Mouse (Mus musculus) cerebellum, postnatal 25 days (tissue): ENCODE results near the gene Efcab11.
"Not testable (repeated sequence)": the region's sequence is repeated elsewhere in the genome, so short reads cannot be mapped to it uniquely, and the experiment has no call there.

Experiments
- DNase-seq, 2 experiments: peaks; one replicate each; pipeline ENCODE4 v3.0.0; 2021; ENCODE audit warnings: mixed read lengths in 2 of 2

Gene Efcab11

DNA sequence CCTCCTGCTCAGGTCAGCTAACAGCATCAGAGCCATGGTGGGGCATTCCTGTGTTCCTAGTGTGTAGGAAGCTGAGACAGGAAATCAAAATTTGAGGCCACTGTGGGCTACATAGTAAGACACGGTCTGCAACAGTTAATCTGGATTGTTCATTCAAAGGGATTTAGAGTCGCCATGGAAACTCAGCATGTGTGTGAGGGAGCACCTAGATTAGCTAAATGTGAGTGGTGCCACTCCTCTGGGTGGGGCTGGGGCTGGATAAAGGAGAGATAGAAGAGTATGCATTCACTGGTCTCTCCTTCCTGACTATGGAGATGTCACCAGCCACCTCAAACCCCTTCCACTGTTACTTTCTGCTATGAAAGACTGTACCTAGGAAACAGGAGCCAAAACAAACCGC, 10.8 kb downstream of the Efcab11 start:
- DNase-seq, result no peak

DNA sequence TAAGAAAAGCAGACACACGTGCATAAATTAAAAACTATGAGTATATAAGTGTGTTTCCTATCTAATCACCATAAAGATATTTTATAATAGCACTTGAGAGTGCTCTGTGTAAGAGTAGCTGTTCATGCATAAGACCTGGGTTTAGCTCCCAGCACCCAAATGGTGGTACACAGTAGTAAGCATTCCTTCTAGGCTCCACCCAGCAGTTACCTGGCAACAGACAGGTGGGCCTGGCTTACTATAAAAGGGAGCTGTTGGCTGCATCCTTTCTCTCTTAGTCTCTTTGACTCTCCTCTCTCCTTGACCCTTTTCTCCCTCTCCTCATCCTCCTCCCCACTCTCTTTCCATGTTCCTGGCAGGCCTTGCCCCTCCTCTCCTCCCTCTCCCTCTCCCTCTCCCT, 15.4 kb downstream of the Efcab11 start:
- DNase-seq, result no peak

DNA sequence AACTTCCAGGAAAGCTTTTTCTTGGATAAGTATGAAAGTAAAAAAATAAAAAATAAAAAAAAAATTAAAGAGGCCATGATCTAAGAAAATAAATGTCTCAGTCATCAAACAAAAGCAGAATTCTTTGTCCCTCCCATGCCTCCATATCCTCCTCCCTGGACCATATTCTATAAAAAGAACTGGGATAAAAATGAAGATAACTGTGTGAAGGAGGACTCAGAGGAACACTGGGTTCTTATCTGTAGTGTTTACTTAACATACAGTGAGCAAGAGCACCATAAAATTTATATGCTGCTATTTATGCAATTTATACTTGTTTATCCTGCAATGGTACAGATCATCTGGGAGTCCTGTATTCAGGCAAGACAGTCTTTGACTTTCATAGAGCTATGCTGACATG, 19.6 kb downstream of the Efcab11 start:
- DNase-seq, result no peak

DNA sequence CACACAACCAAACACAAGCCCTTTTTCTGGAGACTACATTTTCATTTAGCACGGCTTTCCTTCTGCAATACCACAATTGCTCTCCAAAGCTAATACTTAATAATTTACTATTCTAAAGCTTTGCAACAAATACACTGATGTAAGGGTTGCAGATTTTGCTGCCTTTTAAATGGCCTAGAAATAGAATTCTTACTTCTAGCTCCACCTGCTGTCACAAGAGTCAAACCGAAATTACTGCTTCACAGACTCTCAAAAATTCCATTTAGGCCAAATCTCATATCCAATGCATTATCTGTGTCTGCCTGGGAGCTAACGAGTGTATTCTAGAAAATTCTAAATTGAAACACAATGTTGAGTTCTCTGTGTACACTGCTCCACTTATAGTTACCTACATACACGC, 23.3 kb downstream of the Efcab11 start:
- peak in 1 of 2 experiments; percentile 18 for DNase-seq

DNA sequence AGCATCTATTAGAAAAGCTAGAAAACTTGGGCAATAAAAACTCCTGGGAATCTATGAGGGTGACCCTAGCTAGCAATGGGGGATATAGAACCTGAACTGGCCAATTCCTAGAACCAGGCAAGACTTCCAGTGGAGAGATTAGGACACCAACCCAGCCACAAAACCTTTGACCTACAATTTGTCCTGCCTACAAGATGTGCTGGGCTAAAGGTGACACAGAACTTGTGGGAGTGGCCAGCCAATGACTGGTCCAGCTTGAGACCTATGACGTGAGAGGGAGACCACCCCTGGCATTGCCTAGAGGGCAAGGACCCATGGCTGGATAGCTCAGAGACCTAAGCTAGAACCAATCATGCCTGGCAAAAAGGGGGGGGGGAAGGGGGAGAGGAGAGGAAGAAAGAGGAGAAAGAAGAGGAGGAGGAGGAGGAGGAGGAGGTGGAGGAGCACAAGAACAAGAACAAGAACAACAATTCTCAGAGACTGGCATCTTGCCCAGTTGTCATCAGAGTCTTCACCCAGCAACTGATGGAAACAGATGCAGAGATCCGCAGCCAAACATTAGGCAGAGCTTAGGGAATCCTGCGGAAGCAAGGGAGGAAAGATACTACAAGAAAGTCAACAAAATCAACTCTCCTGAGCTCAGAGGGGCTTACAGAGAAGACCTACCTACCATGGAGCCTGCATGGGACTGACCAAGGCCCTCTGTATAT, 24.7 kb downstream of the Efcab11 start:
- DNase-seq, result no peak

DNA sequence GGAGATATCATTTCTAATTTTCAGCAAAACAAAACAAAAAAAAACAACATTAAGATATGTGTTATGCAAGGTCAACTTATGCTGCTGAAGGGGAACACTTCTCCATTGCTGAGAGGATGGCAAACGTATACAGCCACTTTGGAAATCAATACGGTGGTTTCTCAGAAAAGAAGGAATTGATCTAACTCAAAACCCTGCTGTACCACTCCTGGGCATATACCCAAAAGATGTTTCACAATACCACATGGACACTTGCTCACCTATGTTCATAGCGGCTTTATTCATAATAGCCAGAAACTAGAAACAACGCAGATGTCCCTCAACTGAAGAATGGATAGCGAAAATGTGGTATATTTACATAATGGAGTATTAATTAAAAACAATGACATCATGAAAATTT, 25.6 kb downstream of the Efcab11 start:
- no peak for DNase-seq

DNA sequence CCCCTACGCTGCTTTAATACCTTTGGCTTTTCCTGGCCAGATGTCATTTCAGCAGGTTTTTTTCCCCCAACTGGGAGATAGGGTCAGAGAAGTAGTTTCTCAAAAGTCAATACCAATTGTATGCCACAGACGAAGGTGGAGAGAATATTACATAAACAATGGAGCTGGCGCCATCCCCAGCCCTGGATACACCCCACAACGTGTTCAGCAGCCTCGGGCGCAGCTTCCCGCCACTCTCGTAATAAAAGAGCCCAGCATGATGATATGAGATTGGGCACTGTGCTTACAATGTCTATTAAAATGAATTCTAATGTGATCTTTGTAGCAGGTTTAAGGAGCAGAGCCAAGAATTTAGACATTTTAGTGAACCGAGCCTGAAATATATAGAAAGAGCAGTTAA, 28.2 kb downstream of the Efcab11 start:
- peak in 1 of 2 experiments; percentile 55 for DNase-seq

DNA sequence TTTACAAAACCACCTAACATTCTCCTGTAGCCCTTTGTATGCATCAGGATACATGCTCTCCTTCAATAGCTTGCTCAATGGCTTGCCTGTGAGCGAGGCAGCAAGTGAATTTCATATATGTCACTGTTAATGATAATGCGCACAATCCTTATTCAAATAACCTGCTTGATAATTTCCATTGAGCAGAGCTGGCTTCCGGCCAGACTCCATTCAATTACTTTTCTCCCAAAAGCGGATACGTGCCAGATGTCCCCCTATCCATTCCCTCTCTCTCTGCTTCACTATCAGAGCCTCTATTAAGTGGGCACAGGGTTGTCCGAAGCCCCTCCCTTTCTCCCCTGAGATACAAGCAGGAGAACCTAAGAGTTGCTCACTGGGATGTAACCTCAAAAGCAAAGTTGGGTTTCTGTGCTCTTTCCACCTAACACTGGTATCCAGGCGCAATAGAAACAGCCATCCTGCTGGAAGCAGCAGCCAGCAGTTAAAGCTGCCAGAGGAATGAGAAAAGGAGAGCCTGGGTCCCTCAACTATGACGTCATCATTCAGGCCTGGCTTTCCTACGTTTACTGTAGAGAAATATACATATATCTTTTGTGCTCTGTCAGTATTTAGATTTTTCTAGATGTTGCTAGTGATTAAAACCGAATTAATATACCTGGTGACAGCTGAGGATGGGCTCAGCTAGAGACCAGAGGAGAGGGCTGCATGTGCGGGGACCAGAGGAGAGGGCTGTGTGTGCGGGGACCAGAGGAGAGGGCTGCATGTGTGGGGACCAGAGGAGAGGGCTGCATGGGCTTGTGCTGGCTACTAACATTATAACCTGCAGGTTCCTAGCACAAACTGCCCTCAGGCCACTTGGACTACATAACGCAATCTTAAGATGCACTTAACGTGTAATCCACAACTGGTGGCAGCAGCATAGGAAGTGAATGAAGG, 30.6 kb downstream of the Efcab11 start:
- DNase-seq, result no peak

DNA sequence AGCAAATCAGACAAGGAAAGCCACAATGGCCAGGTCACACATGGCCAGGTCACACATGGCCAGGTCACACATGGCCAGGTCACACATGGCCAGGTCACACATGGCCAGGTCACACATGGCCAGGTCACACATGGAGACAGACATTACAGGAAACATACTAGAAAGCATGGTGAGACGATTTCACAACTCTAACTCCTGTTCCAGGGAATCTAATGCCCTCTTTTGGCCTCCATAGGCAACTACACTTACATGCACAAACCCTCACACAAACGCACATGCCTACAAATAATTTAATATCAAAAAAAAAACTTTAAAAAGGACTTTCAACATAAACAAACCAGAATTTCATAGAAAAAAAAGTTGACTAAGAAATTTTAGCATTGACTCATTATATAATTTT, 34.2 kb downstream of the Efcab11 start:
- DNase-seq, result no peak

DNA sequence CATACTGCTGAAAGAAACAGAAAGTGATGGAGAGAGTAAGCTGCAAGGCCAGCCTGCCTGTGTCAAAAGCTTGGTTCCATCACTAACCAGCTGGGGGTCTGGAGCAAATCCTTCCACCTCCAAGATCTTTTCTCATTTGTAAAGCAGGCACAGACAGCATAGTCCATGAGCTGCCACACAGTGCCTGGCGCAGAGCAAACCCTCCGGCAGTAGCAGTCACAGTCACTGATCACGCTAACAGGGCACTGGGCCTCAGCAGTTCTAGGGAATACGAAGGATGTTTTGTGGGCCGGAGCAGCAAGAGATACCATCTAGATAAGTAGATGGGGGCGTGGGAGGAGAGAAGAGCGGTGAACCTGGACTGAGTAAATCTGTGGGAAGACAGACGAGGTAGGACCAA, 39.3 kb downstream of the Efcab11 start:
- DNase-seq, result no peak

DNA sequence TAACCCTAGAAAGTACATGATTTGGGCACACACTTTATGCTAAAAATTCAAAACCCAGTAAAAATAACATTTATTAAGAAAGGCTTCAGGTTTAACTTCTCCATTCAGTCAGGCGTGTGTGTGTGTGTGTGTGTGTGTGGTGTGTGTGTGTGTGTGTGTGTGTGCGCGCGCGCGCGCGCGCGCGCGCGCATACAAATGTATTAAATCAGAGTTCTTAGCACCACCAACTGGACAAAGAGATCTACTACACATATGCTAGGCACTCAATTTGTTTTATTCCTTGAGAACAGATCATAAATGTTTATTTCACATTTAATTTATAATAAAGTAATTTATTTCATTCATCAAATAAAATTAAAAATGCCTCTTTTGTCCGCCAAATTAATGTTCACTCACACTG, 45.5 kb downstream of the Efcab11 start:
- peak in 1 of 2 experiments; percentile 53 for DNase-seq

DNA sequence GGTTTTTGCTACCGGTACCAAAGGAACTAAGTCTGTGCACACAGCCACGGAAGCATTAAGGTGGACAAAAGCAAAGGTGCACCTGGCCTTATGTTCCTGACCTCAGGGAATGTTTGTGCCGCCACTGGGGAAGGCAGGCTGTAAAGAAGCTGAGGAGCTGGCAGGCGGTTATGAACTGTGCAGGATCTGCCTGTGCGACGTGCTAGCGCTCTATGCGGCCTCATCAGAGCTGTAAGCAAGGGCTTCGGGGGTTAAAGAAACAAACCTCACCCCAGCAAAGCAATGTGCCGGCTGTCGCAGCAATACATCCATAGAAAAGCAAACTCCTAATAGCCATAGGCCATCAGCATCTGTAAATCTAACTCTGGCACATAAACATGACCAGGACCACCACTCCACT, 46.1 kb downstream of the Efcab11 start:
- DNase-seq, result no peak

DNA sequence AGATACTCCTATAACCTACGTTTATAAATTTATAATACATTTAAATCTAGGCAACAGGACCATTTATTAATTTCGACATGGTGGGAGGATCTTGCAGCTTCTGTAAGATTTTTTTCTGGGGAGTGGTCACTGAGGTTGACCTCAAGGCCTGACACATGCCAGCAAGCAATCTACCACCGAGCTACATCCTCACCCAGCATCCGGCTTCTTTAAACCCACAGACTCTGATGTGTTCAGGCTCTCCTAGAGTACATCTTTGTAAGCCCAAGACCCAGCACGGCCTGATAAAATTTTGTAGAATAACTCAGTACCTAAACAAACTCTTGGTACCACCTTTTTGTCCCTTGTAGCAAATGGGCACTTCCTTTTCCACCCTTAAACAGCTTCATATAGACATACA, 46.7 kb downstream of the Efcab11 start:
- no peak for DNase-seq

DNA sequence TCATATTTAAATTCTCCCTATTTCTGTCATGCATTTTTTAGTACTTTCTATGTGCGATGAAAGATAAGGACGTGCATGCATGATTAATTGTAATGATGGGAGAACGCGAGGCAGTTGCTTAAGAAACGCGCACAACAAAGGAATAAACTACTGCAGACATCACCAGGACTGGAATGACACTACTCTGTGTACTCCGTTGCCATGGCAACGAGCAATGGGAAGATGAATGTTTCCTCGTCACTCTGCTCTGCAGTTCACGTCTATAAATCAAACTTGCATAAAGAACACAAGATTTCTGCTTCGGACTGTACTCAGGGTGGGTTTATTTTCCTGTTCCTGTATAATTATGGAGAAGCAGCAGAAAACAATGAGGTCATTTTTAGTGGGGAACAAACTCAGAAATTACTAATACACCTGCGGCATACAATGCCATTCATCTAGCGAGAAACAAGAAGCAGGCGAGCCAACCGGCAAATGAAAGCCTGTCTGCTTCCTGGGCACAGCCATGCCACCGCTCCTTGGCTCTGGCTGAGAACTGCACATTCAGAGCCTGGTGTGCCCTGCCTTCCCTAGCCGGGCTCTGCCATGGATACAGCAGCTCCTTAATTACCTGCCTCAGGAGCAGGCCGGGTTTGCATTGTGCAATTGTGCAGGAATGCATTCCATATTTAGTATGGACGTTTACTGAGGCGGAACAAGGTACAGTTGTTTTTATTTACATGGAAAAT, 47.7 kb downstream of the Efcab11 start:
- DNase-seq, result peak; percentile 58 to 70

DNA sequence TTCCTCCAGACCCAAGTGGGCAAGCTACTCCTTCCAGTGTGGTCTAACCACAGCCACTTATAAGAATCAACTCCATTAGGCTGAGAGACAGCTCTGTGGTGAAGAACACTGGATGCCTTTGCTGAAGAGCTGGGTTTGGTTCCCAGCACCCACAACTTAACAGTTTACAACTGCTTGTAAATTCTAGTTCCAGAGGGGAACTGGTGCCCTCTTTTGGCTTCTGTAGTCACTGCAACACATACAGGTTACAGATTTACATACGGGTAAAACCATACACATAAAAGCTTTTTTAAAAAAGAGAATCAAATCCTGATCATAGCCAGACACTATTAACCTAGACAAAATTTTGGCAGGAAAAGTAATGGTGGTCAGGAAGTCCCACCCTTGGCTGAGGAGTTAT, 50.8 kb downstream of the Efcab11 start:
- no peak for DNase-seq

DNA sequence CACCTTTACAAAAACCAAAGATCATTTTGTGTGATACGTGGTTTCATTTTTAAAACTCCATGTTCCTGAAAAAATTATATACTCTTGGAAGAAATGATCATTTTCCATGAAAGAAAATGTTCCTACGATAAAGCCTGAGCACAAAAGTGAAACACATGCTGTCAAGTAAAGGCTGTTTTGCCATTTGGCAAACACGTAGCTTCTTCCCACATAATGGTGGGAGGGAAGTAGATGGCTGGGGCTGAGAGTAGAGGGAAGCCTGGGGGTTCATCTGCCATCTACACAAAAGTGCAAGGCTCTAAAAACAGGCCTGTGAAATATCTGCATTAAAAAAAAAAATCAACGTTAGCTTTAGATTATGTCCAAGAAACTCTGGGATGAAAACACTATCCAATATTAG, 61.6 kb downstream of the Efcab11 start:
- no peak for DNase-seq

DNA sequence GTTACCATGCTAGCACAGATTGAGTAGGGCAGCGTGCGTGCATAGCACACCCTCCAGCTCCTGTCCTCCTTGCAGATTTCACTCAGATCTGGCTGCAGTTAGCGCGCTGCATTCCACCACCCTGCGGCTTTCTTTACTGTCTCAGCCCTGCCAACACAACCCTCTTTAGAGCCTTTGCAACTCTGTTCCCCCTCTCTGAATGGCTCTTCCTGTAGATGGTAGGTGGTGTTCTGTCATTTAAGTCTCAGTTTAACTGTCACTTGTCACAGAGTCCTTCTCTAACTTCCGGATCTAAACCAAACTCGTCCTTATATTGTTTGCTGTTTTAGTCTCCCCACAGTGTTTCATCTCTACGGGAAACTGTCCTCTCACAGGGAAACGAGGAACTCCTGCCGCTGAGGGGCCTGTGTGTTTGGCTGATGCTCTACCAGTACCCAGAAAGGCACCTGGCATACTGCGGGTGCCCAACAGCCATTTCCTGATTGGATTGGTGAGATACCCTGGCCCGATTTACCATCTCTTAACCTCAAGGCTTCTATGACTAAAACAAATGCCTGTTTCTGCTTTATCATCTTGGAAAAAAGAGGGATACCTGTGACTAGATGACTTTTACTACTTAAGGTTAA, 62.8 kb downstream of the Efcab11 start:
- peak; percentile 12 to 13 for DNase-seq

DNA sequence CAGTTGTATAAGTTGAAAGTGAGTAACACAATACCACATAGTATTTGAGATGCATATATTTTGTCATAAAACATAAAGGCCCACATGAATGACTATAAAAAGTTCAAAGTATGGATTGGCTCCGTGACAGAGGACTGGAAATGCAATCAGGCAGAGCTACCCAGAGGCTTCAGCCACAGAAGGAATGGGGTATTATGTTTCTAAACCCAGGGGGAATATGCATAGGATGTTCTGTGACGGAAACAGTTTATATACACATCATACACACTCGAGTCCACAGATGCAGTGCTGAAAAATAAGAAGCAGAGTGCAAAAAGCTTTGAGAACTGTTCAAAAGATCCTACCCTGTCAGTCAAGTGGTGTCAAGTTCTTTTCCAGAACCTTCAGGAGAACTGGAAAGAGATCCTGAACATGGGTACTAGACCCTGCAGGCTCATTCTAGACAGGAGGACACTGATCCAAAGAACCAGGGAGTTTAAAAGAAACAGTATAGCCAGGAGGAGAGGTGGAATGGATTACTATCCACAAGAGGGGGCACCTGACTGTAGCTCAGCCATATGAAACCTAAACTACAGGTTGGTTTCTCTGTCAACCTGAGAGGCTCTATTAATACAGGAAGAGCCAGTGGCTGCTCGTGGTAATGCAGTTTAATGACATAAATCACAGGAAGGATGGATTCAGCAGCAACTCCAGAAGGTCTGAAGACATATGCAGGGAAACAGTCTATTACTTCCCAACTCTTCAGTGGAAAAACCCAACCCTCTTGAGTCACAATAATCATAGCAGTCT, 64.9 kb downstream of the Efcab11 start:
- DNase-seq, result no peak

DNA sequence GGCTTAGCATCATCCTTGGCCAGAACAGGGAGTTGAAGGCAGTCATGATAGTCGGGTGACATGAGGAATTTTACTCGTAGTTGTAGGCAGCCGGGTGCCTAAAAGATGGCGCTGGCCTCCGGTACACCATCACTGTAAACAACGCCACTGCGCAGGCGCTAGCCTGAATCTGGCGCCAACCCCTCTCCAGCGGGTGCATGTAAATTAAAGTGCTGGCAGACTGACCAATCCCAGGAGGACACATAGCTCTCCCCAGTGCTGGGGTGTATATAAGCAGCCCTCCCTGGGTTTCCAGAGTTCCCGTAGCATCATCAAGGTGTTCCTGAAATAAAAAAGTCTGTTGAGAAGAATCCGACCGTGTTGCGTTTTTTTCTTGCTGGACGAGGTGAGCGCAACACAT, 66.2 kb downstream of the Efcab11 start:
- DNase-seq, result not testable (repeated sequence)

DNA sequence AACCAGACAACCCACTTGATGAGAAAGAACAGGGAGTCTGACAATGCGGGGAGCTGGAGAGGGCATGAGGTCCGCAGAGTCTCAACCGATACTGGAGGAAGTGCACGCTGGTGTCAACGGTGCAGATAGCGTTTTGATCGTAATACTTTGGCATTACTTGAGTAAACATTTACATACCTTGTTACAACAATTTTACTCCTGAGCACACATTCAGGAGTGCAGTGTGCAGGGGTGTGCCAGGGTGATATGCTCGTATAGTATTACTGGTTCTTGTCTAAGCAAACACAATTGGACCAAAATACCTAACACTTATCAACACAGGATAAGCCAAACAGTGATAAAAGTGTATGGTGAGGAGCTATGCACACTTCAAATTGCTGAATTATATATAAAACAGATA, 69.0 kb downstream of the Efcab11 start:
- no peak for DNase-seq

DNA sequence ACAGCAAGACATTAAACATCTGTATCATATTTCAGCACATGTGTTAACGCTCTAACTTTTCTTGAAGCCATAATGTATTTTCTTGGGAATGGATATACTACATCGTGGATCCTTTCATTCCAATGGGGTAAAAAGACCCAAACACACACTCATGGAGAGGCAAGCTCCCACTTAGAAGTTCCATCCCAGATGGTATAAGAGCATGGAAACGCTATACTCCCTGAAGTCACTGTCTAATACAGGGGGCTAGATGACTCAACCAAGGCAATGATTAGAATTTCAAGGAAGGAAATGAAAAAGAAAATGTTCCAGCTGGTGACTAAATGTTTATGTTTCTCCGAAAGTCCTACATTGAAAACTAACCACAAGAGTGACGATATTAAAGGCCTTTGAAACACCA, 76.3 kb downstream of the Efcab11 start:
- DNase-seq, result no peak

DNA sequence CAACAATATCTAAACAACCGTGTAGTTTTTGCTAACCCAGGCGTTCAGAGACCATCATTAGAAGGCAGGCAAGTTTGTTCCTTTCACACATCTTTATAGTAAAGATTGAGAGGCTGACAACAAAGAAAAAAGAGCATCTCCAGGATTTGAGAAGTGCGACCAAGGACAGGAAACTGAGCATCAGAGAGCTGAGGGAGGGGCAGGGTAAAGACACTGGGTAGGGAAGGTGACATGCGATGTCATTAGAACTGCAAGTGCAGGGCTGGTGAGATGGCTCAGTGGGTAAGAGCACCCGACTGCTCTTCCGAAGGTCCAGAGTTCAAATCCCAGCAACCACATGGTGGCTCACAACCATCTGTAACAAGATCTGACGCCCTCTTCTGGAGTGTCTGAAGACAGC, 77.5 kb downstream of the Efcab11 start:
- DNase-seq, result not testable (repeated sequence)
